In the genomic region with DNA sequence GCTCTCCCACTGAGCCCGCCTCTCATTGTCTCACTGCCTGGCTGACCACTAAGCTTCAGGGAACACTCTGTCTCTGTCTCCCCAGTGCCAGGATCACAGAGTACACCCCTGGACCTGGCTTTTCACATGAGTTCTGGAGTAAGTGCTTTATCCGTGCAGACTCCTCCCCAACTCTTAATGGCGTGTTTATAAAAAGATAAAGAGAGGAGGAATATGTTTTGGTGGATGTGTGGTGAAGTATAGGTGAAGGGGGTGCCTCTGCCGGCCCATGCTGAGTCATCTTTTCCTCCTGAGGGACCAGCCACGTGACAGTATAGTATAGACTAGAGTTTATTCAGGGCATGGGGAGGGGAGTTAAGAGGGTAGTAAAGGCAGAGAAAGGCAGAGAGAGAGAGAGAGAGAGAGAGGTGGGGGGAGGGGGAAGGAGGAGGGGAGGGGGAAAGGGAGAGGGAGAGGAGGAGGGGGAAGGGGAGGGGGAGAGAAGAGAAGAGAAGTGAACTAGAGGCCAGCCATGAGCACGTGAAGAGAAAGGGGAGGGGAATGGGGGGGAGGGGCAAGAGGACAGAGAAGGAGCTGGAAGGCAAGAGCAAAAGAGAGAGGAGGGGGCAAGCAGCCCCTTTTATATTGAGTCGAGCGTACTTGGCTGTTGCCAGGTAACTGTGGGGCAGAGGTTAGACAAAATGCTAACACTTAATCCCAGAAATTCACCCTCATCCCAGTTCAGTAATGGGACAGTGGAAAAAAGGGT, we compare ENCODE assay signal across 14 mouse cellular contexts. TPM values are rescaled to one million over a fixed set of nuclear protein-coding genes. Genes with fewer than 3 reads are reported as not detected.
DNase-seq lines count a peak whose midpoint lies in the region; ATAC-seq and TF ChIP-seq lines count a peak whose summit lies in the region.
"Had no signal": no experiment of that assay in that cellular context is flagged by ENCODE, and none has a peak within 500 bp of the region (broad histone marks: within the 10 kb centered on the region; RNA-seq: fewer than 3 reads in every experiment).

No protein-coding gene starts in this region.

- in situ Hi-C loops in CH12.LX (cut with MboI; ENCODE audit: low pct_ligation_motif_present, low pct_unique_long_range_greater_than_20kb, low sequenced_read_pairs) = no loop called here

- peak; percentile 42 for TF ChIP-seq EP300 in CH12.LX (IDR thresholded peaks at IDR 0.05; ENCODE audit: low read length)

- no peak for TF ChIP-seq POLR2A in CH12.LX (IDR thresholded peaks at IDR 0.05; ENCODE audit: low read depth, low read length)

- no peak for TF ChIP-seq RAD21 in CH12.LX (IDR thresholded peaks at IDR 0.05; ENCODE audit: low read depth, low read length)

- peaks cover 24 to 52% of the 10 kb centered on the region in 2 experiments for H3K4me1 ChIP-seq in CH12.LX (ENCODE audit: control insufficient read depth in 1 of 2, insufficient read depth in 2 of 2)
- peaks cover 52% of the 10 kb centered on the region for H3K4me1 ChIP-seq in liver, embryonic 11.5 days (replicated peaks; ENCODE audit: control insufficient read depth, insufficient read depth, low read length)

- H3K36me3 ChIP-seq in CH12.LX (replicated peaks in 1 of 2; ENCODE audit: control insufficient read depth in 1 of 2, insufficient read depth in 1 of 2, low read length in 1 of 2) = no peaks in the 10 kb centered on the region
- no peaks in the 10 kb centered on the region for H3K36me3 ChIP-seq in liver, embryonic 11.5 days (ENCODE audit: control insufficient read depth, insufficient read depth, low read length)
- H3K36me3 ChIP-seq: embryonic facial prominence, embryonic 12.5 days had no signal

- ATAC-seq in erythroblast, adult 5-6 weeks (replicated peaks; ENCODE audit: low FRiP score, poor library complexity, severe bottlenecking) = peak; percentile 51
- ATAC-seq in liver, embryonic 11.5 days (replicated peaks; ENCODE audit: low FRiP score) = peak; percentile 22
- ATAC-seq: inflammation-experienced regulatory T-cells, adult 6 months; Patski had no signal

- H3K27ac ChIP-seq in CH12.LX (ENCODE audit: insufficient read depth, low read depth) = peak overlapping the region; percentile 86
- H3K27ac ChIP-seq in liver, embryonic 11.5 days (ENCODE audit: low read depth, low read length) = peak overlapping the region; percentile 78
- H3K27ac ChIP-seq: embryonic facial prominence, embryonic 12.5 days; gastrocnemius, adult 2 months had no signal

- 0 out of 2 replicates have a peak overlapping the region, but pooled peaks have one; percentile 45 for H3K9ac ChIP-seq in CH12.LX (ENCODE audit: insufficient read depth, low read depth)
- H3K9ac ChIP-seq in liver, embryonic 11.5 days (ENCODE audit: low read depth, low read length) = peak overlapping the region; percentile 55
- H3K9ac ChIP-seq: embryonic facial prominence, embryonic 12.5 days had no signal

- TF ChIP-seq CTCF in CH12.LX (conservative IDR thresholded peaks at IDR 0.05 in 1 of 2, IDR thresholded peaks at IDR 0.05 in 1 of 2; ENCODE audit: low read depth in 2 of 2, low read length in 2 of 2) = no peak

- H3K9me3 ChIP-seq in CH12.LX (replicated peaks; ENCODE audit: low read length) = peaks cover 2% of the 10 kb centered on the region
- no peaks in the 10 kb centered on the region for H3K9me3 ChIP-seq in liver, embryonic 11.5 days (ENCODE audit: control insufficient read depth, low read length)
- H3K9me3 ChIP-seq: embryonic facial prominence, embryonic 12.5 days had no signal

- H3K79me2 ChIP-seq in CH12.LX (replicated peaks; ENCODE audit: control insufficient read depth, extremely low read depth, insufficient read depth, poor library complexity, severe bottlenecking) = no peaks in the 10 kb centered on the region

- H3K4me3 ChIP-seq in CH12.LX (replicated peaks in 1 of 3; ENCODE audit: low read depth in 2 of 3, low read length in 2 of 3, poor library complexity in 1 of 3) = no peak overlapping the region
- H3K4me3 ChIP-seq in liver, embryonic 11.5 days (ENCODE audit: low read depth, low read length) = no peak overlapping the region
- H3K4me3 ChIP-seq: embryonic facial prominence, embryonic 12.5 days; gastrocnemius, adult 2 months; myocyte had no signal

- WGBS in liver, embryonic 11.5 days = 33% methylated on average over 8 of the region's 8 CpGs

- H3K4me2 ChIP-seq in CH12.LX (ENCODE audit: insufficient read depth, low read depth, poor library complexity, severe bottlenecking) = peak overlapping the region; percentile 34
- peak overlapping the region; percentile 38; the same call in 1 of the 2 replicates for H3K4me2 ChIP-seq in liver, embryonic 11.5 days
- H3K4me2 ChIP-seq: embryonic facial prominence, embryonic 12.5 days had no signal

- H3K27me3 ChIP-seq in CH12.LX (replicated peaks) = no peaks in the 10 kb centered on the region
- H3K27me3 ChIP-seq in liver, embryonic 11.5 days (replicated peaks; ENCODE audit: control insufficient read depth, insufficient read depth, low read length) = no peaks in the 10 kb centered on the region
- H3K27me3 ChIP-seq: embryonic facial prominence, embryonic 12.5 days; Patski had no signal

- DNase-seq in kidney, adult 9 months = peak; percentile 30
- DNase-seq in kidney, adult 11 months = no peak
- DNase-seq in CH12.LX (ENCODE audit: extremely low read depth) (peak; percentile 60), MN1 (ENCODE audit: low spot score) (no peak)
- no peak for DNase-seq in liver, embryonic 11.5 days (ENCODE audit: low spot score)
- DNase-seq in right cerebral cortex, adult 2 months (ENCODE audit: low spot score in 2 of 2) = no peak
- no peak for DNase-seq in layer of hippocampus, adult 8-10 months (ENCODE audit: low spot score in 2 of 2)
- DNase-seq: gastrocnemius, adult 2 months; layer of hippocampus, postnatal 36 days had no signal

- dilution Hi-C loops in CH12.LX (cut with MboI; ENCODE audit: extremely low pct_ligation_motif_present, extremely low pct_unique_long_range_greater_than_20kb, low sequenced_read_pairs) = no loop called here

TF ChIP-seq in CH12.LX, 34 proteins besides CTCF, POLR2A, EP300 and RAD21:
- TF ChIP-seq MAFK (IDR thresholded peaks at IDR 0.05; ENCODE audit: insufficient replicate concordance, low read length) (peak; percentile 62; the same call in 1 of the 2 replicates), USF1 (IDR thresholded peaks at IDR 0.05; ENCODE audit: low read depth, low read length) (peak; percentile 59), JUND (conservative IDR thresholded peaks at IDR 0.05; ENCODE audit: low read depth, low read length) (peak; percentile 65; the same call in 1 of the 2 replicates), MAZ (IDR thresholded peaks at IDR 0.05; ENCODE audit: low read depth, low read length) (peak; percentile 80; the same call in 1 of the 2 replicates), PAX5 (IDR thresholded peaks at IDR 0.05; ENCODE audit: low read length) (no peak), NELFE (IDR thresholded peaks at IDR 0.05; ENCODE audit: low read depth, low read length) (no peak), MEF2A (IDR thresholded peaks at IDR 0.05; ENCODE audit: borderline replicate concordance, low read depth, low read length) (0 out of 2 replicates have a peak, but pooled peaks have one; percentile 13), TCF12 (IDR thresholded peaks at IDR 0.05; ENCODE audit: low read depth, low read length) (0 out of 2 replicates have a peak, but pooled peaks have one; percentile 13), SIN3A (IDR thresholded peaks at IDR 0.05; ENCODE audit: low read length) (0 out of 2 replicates have a peak, but pooled peaks have one; percentile 38), BHLHE40 (IDR thresholded peaks at IDR 0.05; ENCODE audit: low read depth, low read length) (peak; percentile 79), RCOR1 (conservative IDR thresholded peaks at IDR 0.05; ENCODE audit: low read depth, low read length) (0 out of 2 replicates have a peak, but pooled peaks have one; percentile 24), MXI1 (IDR thresholded peaks at IDR 0.05; ENCODE audit: low read depth, low read length) (no peak), IRF4 (IDR thresholded peaks at IDR 0.05; ENCODE audit: low read depth, low read length) (peak; percentile 53), ETS1 (conservative IDR thresholded peaks at IDR 0.05; ENCODE audit: low read depth, low read length) (no peak), ZKSCAN1 (IDR thresholded peaks at IDR 0.05; ENCODE audit: borderline replicate concordance, low read depth, low read length) (no peak), CHD2 (IDR thresholded peaks at IDR 0.05; ENCODE audit: low read length) (peak; percentile 73), MYC (IDR thresholded peaks at IDR 0.05; ENCODE audit: low read depth, low read length) (0 out of 2 replicates have a peak, but pooled peaks have one; percentile 27), GABPA (IDR thresholded peaks at IDR 0.05; ENCODE audit: insufficient replicate concordance, low read depth, low read length) (no peak), ZMIZ1 (IDR thresholded peaks at IDR 0.05; ENCODE audit: low read depth, low read length) (no peak), SMC3 (IDR thresholded peaks at IDR 0.05; ENCODE audit: low read depth, low read length) (no peak), JUN (IDR thresholded peaks at IDR 0.05; ENCODE audit: insufficient read depth, low read depth, low read length) (peak; percentile 37; the same call in 1 of the 2 replicates), NRF1 (IDR thresholded peaks at IDR 0.05; ENCODE audit: low read depth, low read length) (no peak)
TF ChIP-seq in CH12.LX: peak in this region for 13.

RNA-seq across cellular contexts. Expression of a gene that starts 49.3 kb away (rescaled TPM):
- 32.4 and 32.9 TPM in 2 replicates for total RNA-seq in CH12.LX (2012; rRNA removed)
- 34.2 and 38.7 TPM in 2 replicates for total RNA-seq in CH12.LX (2014; rRNA removed)
- polyA plus RNA-seq in CH12.LX (2012; ENCODE audit: insufficient read length, low read depth) = 50.8 and 65.0 TPM in 2 replicates
- 871 and 922 TPM in 2 replicates for total RNA-seq in erythroblast, adult 5-6 weeks (2015; ENCODE audit: low replicate concordance)
- 1,326 and 1,581 TPM in 2 replicates for total RNA-seq in erythroblast, adult 5-6 weeks (2017; ENCODE audit: low replicate concordance)
- polyA plus RNA-seq in liver, embryonic 11.5 days (2014; fragmentation: Nextera tagmentation; extraction: Ambion mirVana) = 33.8 and 40.0 TPM in 2 replicates
- total RNA-seq in layer of hippocampus, adult 8-10 months (2022) = 100 to 1,000 TPM; 109 to 123 (median 113) TPM

Comparison
In these comparisons a context has a peak if more than half of its experiments do, and no peak if none do; other contexts are left out.
1. DNase-seq: peak in kidney, adult 9 months (single experiment) and CH12.LX (single experiment); none in kidney, adult 11 months (single experiment), liver, embryonic 11.5 days (single experiment), right cerebral cortex, adult 2 months (0 of 2), layer of hippocampus, adult 8-10 months (0 of 2) and MN1 (single experiment).
2. RNA of a gene that starts 49.3 kb away (total RNA-seq): 871 to 1,581 TPM in erythroblast, adult 5-6 weeks; 109 to 123 TPM in layer of hippocampus, adult 8-10 months and 32.4 to 38.7 TPM in CH12.LX; every median in the first group is over 4 times any median in the second.